Mouse (Mus musculus) ES-E14 (cell line): ENCODE measurements around the gene Msrb3.

Experiments used
- CHD2 ChIP-seq: IDR thresholded peaks from 2 replicates; pipeline ENCODE4 v1.6.1; 2014; ENCODE audit warnings: mild to moderate bottlenecking, low read depth, low read length, inconsistent platforms
- HCFC1 ChIP-seq: IDR thresholded peaks from 2 replicates; pipeline ENCODE4 v1.6.1; 2012; ENCODE audit warnings: low read length, inconsistent platforms, borderline replicate concordance; ENCODE audit not compliant: insufficient read depth
- ZC3H11A ChIP-seq: IDR thresholded peaks from 2 replicates; pipeline ENCODE4 v1.6.1; 2012; ENCODE audit warnings: low read depth, mild to moderate bottlenecking, inconsistent platforms, low read length, borderline replicate concordance
- ZNF384 ChIP-seq: IDR thresholded peaks from 2 replicates; pipeline ENCODE4 v1.6.1; 2012; ENCODE audit warnings: low read depth, low read length, inconsistent platforms

GRCm38 (mm10) chr10:120864446-120864845 lies 34.5 kb downstream of the Msrb3 start:
- TF ChIP-seq ZC3H11A (no peak), HCFC1 (no peak), ZNF384 (no peak), CHD2 (no peak)
